Mouse (Mus musculus): ENCODE measurements around the gene Dna2.
"Not testable (repeated sequence)": the region's sequence is repeated elsewhere in the genome, so short reads cannot be mapped to it uniquely, and the experiment has no call there.

Gene Dna2

GRCm38 (mm10) chr10:62946738-62947471, at the start of gene Dna2:
Dna2 (plus strand) TSS chr10:62947026.
- peak; percentile 76 for DNase-seq

GRCm38 (mm10) chr10:62897437-62897836, 49.4 kb upstream of the Dna2 start:
- no peak for DNase-seq

GRCm38 (mm10) chr10:62898061-62898460, 48.8 kb upstream of the Dna2 start:
- DNase-seq: no peak

GRCm38 (mm10) chr10:62900144-62900543, 46.7 kb upstream of the Dna2 start:
- no peak for DNase-seq

GRCm38 (mm10) chr10:62901826-62902225, 45.0 kb upstream of the Dna2 start:
- no peak for DNase-seq

GRCm38 (mm10) chr10:62902829-62903228, 44.0 kb upstream of the Dna2 start:
- no peak for DNase-seq

GRCm38 (mm10) chr10:62906336-62906735, 40.5 kb upstream of the Dna2 start:
- DNase-seq: no peak

GRCm38 (mm10) chr10:62908896-62909295, 37.9 kb upstream of the Dna2 start, which contains the start of gene Tet1:
Tet1 (minus strand) TSS chr10:62908996.
- not testable (repeated sequence) for DNase-seq

- no peak for DNase-seq
Measured at GRCm38 (mm10) chr10:62911120-62911519, 35.7 kb upstream of the Dna2 start.

- no peak for DNase-seq
Measured at GRCm38 (mm10) chr10:62918985-62919384, 27.8 kb upstream of the Dna2 start.

GRCm38 (mm10) chr10:62919925-62920765, 26.7 kb upstream of the Dna2 start, which contains the start of gene Slc25a16:
Slc25a16 (plus strand) TSS chr10:62920633.
- DNase-seq: peak; percentile 94

- DNase-seq: no peak
Measured at GRCm38 (mm10) chr10:62920766-62921156, 26.1 kb upstream of the Dna2 start.

GRCm38 (mm10) chr10:62924096-62924635, 22.7 kb upstream of the Dna2 start:
- DNase-seq: no peak

GRCm38 (mm10) chr10:62932381-62932780, 14.4 kb upstream of the Dna2 start:
- no peak for DNase-seq

GRCm38 (mm10) chr10:62944975-62945580, 1.7 kb upstream of the Dna2 start:
- no peak for DNase-seq

GRCm38 (mm10) chr10:62948551-62948950, 1.7 kb downstream of the Dna2 start:
- no peak for DNase-seq

- peak; percentile 61 for DNase-seq
Measured at GRCm38 (mm10) chr10:62963956-62964355, 17.1 kb downstream of the Dna2 start.

- DNase-seq: no peak
Measured at GRCm38 (mm10) chr10:62965796-62966195, 19.0 kb downstream of the Dna2 start.

GRCm38 (mm10) chr10:62966291-62966690, 19.5 kb downstream of the Dna2 start:
- DNase-seq: no peak

- DNase-seq: peak; percentile 30
Measured at GRCm38 (mm10) chr10:62971821-62972220, 25.0 kb downstream of the Dna2 start.

- no peak for DNase-seq
Measured at GRCm38 (mm10) chr10:62979667-62980038, 32.8 kb downstream of the Dna2 start.

GRCm38 (mm10) chr10:62980039-62980954, 33.5 kb downstream of the Dna2 start, which contains the start of gene Rufy2:
Rufy2 (plus strand) TSS chr10:62980223.
- DNase-seq: peak; percentile 96

All from cerebellum, adult 8-10 months (tissue).